Mouse (Mus musculus) forebrain, embryonic 10.5 days (tissue): ENCODE data around the gene Ica1. TPM values are rescaled to one million over a fixed set of nuclear protein-coding genes. Genes with fewer than 3 reads are reported as not detected.

Source experiments
- DNase-seq: peaks from one replicate; pipeline ENCODE4 v3.0.0-alpha.2; 2017; ENCODE audit warnings: low spot score; ENCODE audit errors: extremely low spot score
- H3K27ac ChIP-seq: fragments of 300-500 bp; sonication (generic); 2 replicates; pipeline ENCODE4 v1.5.1; 2016; ENCODE audit warnings: mild to moderate bottlenecking
- H3K27me3 ChIP-seq: fragments of 300-500 bp; sonication (generic); 2 replicates; pipeline ENCODE4 v1.6.1; 2016; ENCODE audit warnings: mild to moderate bottlenecking; ENCODE audit not compliant: poor library complexity, severe bottlenecking
- H3K36me3 ChIP-seq: fragments of 300-500 bp; sonication (generic); replicated peaks from 2 replicates; pipeline ENCODE4 v1.6.1; 2016; ENCODE audit warnings: mild to moderate bottlenecking, moderate library complexity
- H3K4me1 ChIP-seq: fragments of 300-500 bp; sonication (generic); 2 replicates; pipeline ENCODE4 v1.6.1; 2016
- H3K4me3 ChIP-seq: fragments of 300-500 bp; sonication (generic); 2 replicates; pipeline ENCODE4 v1.5.1; 2016; ENCODE audit warnings: mild to moderate bottlenecking, moderate library complexity
- H3K9me3 ChIP-seq: fragments of 300-500 bp; sonication (generic); 2 replicates; pipeline ENCODE4 v1.6.1; 2016; ENCODE audit warnings: mild to moderate bottlenecking, moderate library complexity
- WGBS: fragments of 180-500 bp; shearing (Covaris S2); methylation state at CpG from one replicate; pipeline ENCODE4 v1.1.7; 2016; 5-methylcytosine and 5-hydroxymethylcytosine counted together
- polyA plus RNA-seq: library from polyadenylated mRNA; unstranded; fragments of >200 nt; fragmentation: Nextera tagmentation; extraction: Ambion mirVana; gene quantifications from 2 replicates; pipeline ENCODE4 v1.2.1, GENCODE M21; 2016

The Ica1 gene
- 15.2 and 16.1 TPM in 2 replicates for polyA plus RNA-seq

DNA sequence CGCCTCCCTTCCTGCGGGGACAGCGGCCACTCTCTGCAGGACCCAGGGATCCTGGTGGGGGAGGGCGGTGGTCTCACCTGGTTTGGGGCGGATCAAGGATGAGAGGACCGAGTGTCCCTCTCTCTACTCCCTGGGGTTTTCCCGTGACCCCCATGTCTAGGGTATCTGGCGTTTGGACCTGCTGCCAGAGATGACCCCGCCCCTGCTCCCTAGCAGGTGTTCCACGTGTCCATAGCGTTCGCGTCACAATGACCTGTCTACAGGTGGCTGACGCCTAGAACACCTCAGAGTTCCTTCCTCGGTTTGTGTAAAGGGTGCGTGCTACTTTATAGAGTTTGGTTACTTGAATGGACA, at the start of gene Ica1:
Ica1 (minus strand) TSS at position 193 of the 354 bp plus-strand sequence.
- Histone ChIP-seq H3K36me3 (no peaks in the 10 kb centered on the region), H3K4me1 (peaks cover 13% of the 10 kb centered on the region), H3K27me3 (peaks cover 48% of the 10 kb centered on the region), H3K9me3 (no peaks in the 10 kb centered on the region), H3K27ac (peak within 1 kb of the TSS; percentile 89), H3K4me3 (peak within 1 kb of the TSS; percentile 85)
- no peak for DNase-seq
- WGBS = 2% methylated on average over 16 of the region's 16 CpGs

DNA sequence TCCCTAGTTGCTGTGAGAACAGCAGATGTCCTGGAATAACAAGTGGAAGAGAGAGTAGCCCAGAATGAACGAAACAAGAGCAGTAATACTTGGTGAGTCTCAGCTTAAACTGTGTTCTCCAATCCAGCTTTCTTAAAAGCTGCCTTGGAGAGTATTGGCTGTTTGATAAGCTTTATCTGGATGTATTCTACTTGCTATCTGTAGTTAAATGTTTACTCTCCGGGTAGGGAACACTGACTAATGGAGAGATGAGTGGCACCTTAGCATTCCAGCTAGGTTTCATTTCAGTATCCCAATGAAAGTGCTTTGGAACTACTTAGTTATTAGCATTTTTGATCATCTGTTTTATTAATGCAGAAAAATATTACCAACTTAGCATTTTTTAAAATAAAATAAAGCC, 41.6 kb upstream of the Ica1 start:
- Histone ChIP-seq H3K27ac (no peak overlapping the region), H3K9me3 (no peaks in the 10 kb centered on the region), H3K4me1 (no peaks in the 10 kb centered on the region), H3K4me3 (no peak overlapping the region), H3K36me3 (no peaks in the 10 kb centered on the region), H3K27me3 (no peaks in the 10 kb centered on the region)
- 93% methylated on average over 2 of the region's 2 CpGs for WGBS
- no peak for DNase-seq

DNA sequence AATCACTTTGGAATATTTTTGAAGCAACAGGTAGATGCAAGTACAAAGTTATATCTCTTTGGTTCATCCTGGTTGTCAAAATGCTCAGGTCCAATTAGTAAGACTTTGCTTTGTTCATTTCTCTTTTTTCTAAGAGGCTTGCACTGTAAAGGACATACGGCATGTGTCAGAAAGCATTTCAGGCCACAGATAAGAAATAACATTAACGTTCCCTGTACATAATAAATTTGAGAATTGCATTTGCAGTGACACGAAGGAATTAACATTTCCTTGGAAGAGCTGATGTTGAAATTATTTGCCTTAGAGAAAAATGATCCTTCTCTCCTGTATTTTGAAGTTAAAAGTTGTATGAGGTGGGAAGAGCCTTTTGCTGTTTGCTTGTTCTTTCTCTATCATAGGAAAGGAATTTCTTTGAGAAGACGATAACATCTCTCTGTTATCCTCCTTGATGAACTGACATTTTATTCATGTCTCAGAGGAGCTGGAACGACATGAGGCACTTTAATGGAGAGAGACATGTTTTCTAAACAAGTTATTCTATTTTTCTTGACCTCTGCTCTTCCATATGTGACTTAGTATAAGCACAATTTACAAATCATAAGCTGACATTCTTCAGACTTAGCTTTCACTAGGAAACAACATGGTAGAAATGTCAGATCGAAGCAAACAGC, 36.2 kb upstream of the Ica1 start:
- H3K9me3 ChIP-seq = no peaks in the 10 kb centered on the region
- no peaks in the 10 kb centered on the region for H3K36me3 ChIP-seq
- no peak for DNase-seq
- no peaks in the 10 kb centered on the region for H3K27me3 ChIP-seq
- no peak overlapping the region for H3K27ac ChIP-seq
- 87% methylated on average over 6 of the region's 6 CpGs for WGBS
- no peak overlapping the region for H3K4me3 ChIP-seq
- no peaks in the 10 kb centered on the region for H3K4me1 ChIP-seq

DNA sequence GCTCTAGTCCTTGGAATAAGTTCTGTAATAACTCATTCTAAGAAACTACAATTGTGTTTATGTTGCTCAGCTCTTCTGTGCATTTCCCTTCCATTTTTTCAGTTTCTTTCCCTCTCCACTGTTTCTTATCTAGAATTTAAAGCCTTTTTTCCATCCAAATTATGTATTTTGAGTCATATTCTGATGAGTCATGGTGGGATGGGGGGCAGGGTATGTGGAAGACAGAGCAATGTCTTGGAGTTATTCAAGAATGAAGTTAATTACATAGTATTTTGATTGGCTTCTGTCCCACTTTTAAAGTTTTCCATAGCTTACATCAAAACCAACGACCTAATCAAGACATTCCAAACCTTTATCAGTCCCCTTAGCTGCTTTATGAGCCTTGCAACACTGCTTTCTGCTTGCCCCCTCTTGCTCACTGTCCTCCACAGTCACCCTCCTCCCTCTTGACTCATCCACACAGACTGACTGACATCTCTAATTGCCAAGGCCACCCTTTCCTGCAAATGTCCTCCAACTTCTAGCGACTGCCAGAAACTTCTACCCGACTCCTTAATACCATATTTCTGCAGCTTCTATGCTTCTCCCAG, 24.4 kb upstream of the Ica1 start:
- Histone ChIP-seq H3K27me3 (no peaks in the 10 kb centered on the region), H3K4me1 (no peaks in the 10 kb centered on the region), H3K9me3 (no peaks in the 10 kb centered on the region), H3K4me3 (no peak overlapping the region), H3K36me3 (no peaks in the 10 kb centered on the region), H3K27ac (no peak overlapping the region)
- no peak for DNase-seq
- WGBS = 84% methylated on average over 3 of the region's 3 CpGs

DNA sequence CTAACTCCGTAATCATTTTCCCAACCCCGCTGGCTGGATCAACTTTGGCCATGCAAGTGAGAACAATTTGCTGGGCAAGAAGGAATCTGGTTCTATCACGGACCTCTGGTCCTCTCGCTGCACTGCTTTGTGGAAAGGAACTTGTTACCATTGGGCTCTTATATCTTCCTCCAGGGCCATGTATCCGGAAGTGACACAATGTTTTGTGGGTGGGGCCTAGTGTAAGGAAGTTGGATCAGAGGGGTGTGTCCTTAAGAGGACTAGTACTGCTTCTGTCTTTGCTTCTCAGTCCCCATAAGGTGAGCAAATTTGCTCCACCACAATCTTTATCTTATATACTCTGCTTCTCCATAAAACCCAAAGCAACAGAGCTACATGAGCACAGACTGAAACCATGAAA, 14.1 kb upstream of the Ica1 start:
- no peak for DNase-seq
- H3K9me3 ChIP-seq = no peaks in the 10 kb centered on the region
- no peaks in the 10 kb centered on the region for H3K27me3 ChIP-seq
- no peak overlapping the region for H3K27ac ChIP-seq
- no peaks in the 10 kb centered on the region for H3K4me1 ChIP-seq
- H3K4me3 ChIP-seq = no peak overlapping the region
- no peaks in the 10 kb centered on the region for H3K36me3 ChIP-seq
- 95% methylated on average over 5 of the region's 5 CpGs for WGBS

DNA sequence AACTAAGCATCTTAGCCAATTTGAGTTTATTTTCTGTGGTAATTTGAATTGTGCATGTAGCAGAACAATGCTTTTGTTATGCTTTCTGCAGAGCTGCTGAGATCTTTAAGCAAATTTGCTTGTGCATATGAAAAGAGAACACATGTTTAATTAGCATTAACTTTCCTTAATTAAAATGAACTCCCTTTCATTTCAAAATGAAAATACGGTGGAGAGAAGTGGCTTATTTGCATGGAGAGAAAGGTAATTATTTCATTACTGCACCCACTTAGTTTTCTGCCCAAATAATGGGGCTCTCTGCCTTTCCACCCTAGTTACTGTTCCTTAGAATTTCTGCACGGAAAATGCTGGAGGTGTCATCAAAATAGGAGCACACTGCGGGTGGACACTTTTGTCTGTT, 13.5 kb upstream of the Ica1 start:
- Histone ChIP-seq H3K36me3 (no peaks in the 10 kb centered on the region), H3K27me3 (no peaks in the 10 kb centered on the region), H3K27ac (no peak overlapping the region), H3K4me3 (no peak overlapping the region), H3K4me1 (no peaks in the 10 kb centered on the region), H3K9me3 (peaks cover 3% of the 10 kb centered on the region; the same call in 1 of the 2 replicates)
- WGBS = 77% methylated on average over 3 of the region's 3 CpGs
- DNase-seq = no peak

DNA sequence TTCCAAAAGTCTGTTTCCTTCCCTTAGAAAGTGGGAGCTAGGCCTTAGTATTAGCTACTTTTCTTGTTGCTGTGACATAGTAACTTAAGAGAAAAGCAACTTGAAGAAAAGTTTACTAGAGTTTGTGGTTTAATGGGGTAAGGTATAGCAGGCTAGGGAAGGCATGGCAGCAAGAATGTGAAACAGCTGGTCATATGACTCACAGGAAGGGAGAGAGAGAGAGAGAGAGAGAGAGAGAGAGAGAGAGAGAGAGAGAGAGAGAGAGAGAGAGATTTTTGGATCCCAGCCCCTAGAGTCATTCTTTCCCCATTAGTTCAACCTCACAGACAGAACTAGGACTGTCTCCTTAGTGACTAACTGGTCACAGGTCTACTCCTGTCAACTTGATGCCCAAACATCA, 2.3 kb upstream of the Ica1 start:
- no peak overlapping the region for H3K4me3 ChIP-seq
- H3K36me3 ChIP-seq = no peaks in the 10 kb centered on the region
- H3K27ac ChIP-seq = no peak overlapping the region
- H3K9me3 ChIP-seq = no peaks in the 10 kb centered on the region
- peaks cover 13% of the 10 kb centered on the region for H3K4me1 ChIP-seq
- DNase-seq = no peak
- peaks cover 48% of the 10 kb centered on the region for H3K27me3 ChIP-seq

DNA sequence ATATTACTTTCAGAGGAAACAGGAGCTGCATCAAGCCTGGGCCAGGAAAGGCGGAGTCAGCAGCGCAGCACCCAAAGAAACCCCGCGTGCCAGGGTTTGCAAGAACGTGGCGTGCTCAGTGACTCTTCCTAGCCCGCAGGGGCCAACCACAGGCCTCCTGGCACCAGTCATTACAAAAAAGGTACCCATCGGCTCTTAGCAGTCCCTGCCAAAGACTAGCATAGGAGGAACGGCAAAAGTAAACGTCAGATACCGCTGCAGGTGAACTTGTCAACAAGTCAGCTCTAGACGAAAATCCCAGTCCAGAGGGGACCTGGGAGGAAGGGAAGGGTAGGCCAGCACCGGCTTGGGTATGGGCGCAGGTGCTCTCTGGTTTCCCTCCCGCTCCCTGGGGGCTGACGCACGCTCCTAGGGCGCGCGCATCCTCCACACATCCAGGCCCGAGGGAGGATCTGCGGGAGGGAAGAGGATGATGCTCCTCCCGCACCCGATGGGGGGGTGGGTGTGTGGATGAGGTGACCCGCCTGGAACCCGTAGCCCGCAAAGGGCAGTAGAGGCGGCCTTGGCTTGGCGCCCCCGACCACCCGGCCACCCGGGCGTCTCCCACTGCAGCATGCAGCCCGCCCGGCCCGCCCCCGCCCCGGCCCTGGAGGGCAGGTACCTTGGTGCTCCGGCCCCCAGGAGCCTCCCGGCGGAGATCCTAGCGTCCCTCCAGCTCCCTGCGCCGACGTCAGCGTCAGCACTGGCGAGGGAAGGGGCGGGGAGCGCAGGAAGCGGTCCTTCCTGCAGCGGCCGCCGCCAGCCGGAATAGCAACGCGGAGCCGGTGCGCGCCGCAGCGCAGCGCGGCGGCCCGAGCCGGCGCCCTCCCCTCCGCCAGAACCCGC, 635 bp downstream of the Ica1 start:
- Histone ChIP-seq H3K9me3 (no peaks in the 10 kb centered on the region), H3K27me3 (peaks cover 48% of the 10 kb centered on the region), H3K27ac (peak overlapping the region; percentile 89), H3K36me3 (no peaks in the 10 kb centered on the region), H3K4me3 (peak overlapping the region; percentile 85), H3K4me1 (peaks cover 13% of the 10 kb centered on the region)
- peak; percentile 46 for DNase-seq
- WGBS = under 1% methylated on average over 69 of the region's 69 CpGs

DNA sequence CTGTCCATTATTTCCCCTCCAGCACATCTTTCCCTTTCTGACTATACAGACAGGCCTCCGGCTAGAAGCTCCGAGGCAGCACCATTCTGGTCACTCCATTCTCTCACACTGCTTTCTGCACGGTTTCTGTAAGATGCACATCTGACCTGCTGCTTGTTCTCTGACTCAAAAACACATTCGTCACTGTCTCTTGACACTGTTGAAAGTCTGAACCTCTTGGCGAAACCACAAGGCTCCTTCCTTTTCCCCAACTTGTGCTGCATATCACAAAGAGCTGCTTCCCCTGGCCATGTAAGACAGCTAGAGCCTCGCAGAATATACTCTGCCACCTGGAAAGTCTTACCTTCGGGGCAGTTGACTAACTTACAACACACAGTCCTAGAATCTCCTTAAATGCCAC, 6.7 kb downstream of the Ica1 start:
- no peak for DNase-seq
- H3K9me3 ChIP-seq = no peaks in the 10 kb centered on the region
- H3K27me3 ChIP-seq = peaks cover 7% of the 10 kb centered on the region
- H3K4me1 ChIP-seq = peaks cover 12% of the 10 kb centered on the region
- no peaks in the 10 kb centered on the region for H3K36me3 ChIP-seq
- no peak overlapping the region for H3K27ac ChIP-seq
- H3K4me3 ChIP-seq = no peak overlapping the region
- 93% methylated on average over 7 of the region's 7 CpGs for WGBS

DNA sequence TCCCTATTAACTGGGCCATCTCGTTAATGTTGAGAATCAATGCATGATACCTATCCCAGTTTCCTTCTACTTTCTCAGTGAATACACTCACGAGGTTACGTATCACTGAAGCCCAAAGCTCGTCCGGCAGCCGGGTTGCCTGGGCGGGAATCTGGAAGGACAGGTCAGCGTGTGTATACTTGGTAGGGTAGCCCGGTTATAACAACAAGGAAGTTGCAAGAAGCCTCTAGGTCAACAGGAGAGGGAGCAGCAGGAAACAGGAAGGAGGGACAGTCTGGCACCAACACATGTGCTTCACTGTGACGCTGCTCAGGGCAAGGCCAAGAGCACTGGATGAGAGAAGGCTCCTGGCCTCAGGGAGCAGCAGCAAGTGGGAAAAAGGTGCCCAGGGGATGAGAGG, 7.9 kb downstream of the Ica1 start:
- peak overlapping the region; percentile 0; the same call in 1 of the 2 replicates for H3K27ac ChIP-seq
- H3K4me3 ChIP-seq = no peak overlapping the region
- DNase-seq = no peak
- 78% methylated on average over 10 of the region's 10 CpGs for WGBS
- H3K36me3 ChIP-seq = no peaks in the 10 kb centered on the region
- H3K27me3 ChIP-seq = no peaks in the 10 kb centered on the region
- peaks cover 12% of the 10 kb centered on the region for H3K4me1 ChIP-seq
- no peaks in the 10 kb centered on the region for H3K9me3 ChIP-seq

DNA sequence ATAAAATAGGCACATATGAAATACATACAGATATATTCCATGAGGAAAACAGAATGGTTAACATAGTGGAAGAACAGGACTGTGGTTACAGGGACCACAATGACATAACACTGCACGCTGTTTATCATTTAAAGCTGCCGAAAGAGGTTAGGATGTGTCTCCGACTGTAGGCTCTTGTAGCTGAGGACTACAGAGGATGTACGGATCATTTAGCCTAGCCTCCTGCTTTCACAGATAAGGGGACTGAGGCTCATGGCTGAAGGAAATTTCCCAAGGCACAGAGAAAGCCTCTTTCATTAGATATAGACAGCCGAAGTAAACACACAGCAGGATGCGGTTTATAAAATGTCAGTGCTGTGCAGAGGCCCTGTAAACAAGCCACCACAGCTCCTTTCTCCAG, 8.5 kb downstream of the Ica1 start:
- no peak for DNase-seq
- Histone ChIP-seq H3K4me1 (peaks cover 12% of the 10 kb centered on the region), H3K27ac (0 out of 2 replicates have a peak overlapping the region, but pooled peaks have one; percentile 0), H3K36me3 (no peaks in the 10 kb centered on the region), H3K27me3 (no peaks in the 10 kb centered on the region), H3K9me3 (no peaks in the 10 kb centered on the region), H3K4me3 (no peak overlapping the region)
- WGBS = 63% methylated on average over 6 of the region's 6 CpGs

DNA sequence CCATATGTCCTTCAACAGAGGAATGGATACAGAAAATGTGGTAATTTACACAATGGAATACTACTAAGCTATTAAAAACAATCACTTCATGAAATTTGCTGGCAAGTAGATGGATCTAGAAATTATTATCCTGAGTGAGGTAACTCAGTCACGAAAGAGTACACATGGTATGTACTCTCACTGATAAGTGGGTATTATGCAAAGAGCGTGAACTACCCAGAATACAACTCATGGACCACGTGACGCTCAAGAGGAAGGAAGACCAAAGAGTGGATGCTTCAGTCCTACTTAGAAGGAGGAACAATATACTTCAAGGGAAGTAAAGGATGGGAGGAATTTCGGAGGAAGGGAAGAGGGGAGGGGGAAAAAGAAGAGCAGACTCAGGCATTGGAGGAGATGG, 11.6 kb downstream of the Ica1 start:
- Histone ChIP-seq H3K27ac (no peak overlapping the region), H3K36me3 (no peaks in the 10 kb centered on the region), H3K9me3 (no peaks in the 10 kb centered on the region), H3K4me3 (no peak overlapping the region), H3K27me3 (no peaks in the 10 kb centered on the region), H3K4me1 (peaks cover 12% of the 10 kb centered on the region)
- DNase-seq = no peak
- WGBS = 91% methylated on average over 5 of the region's 5 CpGs

DNA sequence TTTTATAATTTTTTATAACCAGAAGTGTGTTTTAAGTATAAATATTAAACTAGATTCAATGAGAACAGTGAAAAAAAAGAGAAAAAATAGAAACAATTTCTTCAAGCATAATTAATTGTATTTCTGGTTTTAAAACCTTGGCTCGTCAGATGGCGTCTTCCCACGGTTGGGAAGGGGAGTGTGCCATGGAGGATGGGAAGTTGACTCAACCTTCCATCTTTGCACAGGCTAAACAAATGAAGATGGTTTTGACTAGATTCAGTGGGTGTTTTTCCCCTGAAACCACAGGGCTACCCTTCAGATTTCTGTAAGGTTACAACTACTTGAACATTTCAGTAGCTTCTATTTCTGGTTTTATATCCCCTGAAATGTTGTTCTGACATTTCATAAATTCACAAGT, 12.5 kb downstream of the Ica1 start:
- Histone ChIP-seq H3K9me3 (no peaks in the 10 kb centered on the region), H3K4me1 (peaks cover 12% of the 10 kb centered on the region), H3K4me3 (no peak overlapping the region), H3K27ac (no peak overlapping the region), H3K27me3 (no peaks in the 10 kb centered on the region), H3K36me3 (no peaks in the 10 kb centered on the region)
- no peak for DNase-seq
- WGBS = 94% methylated on average over 3 of the region's 3 CpGs
